Mouse (Mus musculus): ENCODE measurements at regions not wholly inside any gene's neighbourhood (a gene's known extent, or its start where the extent isn't known, plus 50 kb on each side); places are given as distances from the start of the nearest gene placed in this dataset.

- intact Hi-C loops (cut with DNase I), result no loop called here
Observed at GRCm38 (mm10) chr1:89015385-89015784, 54.8 kb upstream of the Sh3bp4 start.

GRCm38 (mm10) chr1:89015845-89016244 is 54.4 kb upstream of the Sh3bp4 start:
- intact Hi-C loops (cut with DNase I), result no loop called here
- no peak for DNase-seq

More at GRCm38 (mm10) chr1:89015385-89015784, 54.8 kb upstream of the Sh3bp4 start:
- DNase-seq, result no peak

GRCm38 (mm10) chr1:89019778-89020373 is 50.3 kb upstream of the Sh3bp4 start:
- no peak for DNase-seq
- intact Hi-C loops (cut with DNase I), result no loop called here

Measured in heart, postnatal 10 days (tissue).